Mouse (Mus musculus): ENCODE results near the gene Slco2a1.

DNA sequence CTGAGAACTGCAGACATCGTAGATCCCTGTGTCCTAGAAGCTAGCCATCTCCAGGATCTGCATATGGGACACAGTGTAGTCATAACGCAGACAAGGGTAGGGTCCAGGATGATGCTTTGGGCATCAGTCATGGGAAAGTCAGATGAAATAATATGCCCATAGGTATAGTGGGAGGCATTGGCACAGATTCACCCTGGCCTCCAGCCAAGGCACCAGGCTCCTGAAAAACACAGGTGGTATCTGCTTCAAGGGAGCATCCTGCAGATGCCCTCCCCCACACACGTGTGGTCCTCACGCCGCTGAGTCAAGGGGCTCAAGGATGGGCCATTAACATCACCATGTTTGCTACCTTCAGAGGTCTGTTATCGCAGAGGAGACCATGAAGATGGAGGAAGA, 83.7 kb downstream of the Slco2a1 start:
- TF ChIP-seq CTCF (IDR thresholded peaks at IDR 0.05; ENCODE audit: borderline replicate concordance, insufficient read depth, low read depth, low read length) (no peak), POLR2A (IDR thresholded peaks at IDR 0.05; ENCODE audit: borderline replicate concordance, insufficient read depth, low read length) (no peak)

All from cerebellum, adult 2 months (tissue).